Mouse (Mus musculus) 3T3-L1 (cell line): ENCODE measurements around the gene Taf3.

Experiments used
- DNase-seq: peaks from one replicate; pipeline ENCODE4 v3.0.0-alpha.2; 2015; ENCODE audit warnings: low read depth, low spot score

Taf3 gene

DNA sequence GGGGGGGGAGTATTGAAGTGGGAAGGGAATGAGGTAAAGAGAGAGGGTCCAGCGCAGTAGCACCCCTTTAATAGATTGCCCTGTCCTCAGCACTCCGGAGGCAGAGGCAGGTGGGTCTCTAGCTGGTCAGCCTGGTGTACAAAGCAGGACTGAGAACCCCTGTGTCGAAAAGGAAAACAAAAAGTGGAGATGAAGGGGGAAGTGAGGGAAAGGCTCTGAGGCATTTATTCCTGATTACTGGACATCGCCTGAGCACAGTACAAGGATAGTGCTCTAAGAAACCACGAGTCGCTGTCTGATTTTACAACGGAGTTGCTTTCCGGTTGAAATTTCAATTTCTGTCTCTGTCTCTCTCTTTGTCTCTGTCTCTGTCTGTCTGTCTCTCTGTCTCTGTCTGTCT is 158.1 kb downstream of the Taf3 start:
- DNase-seq, result no peak

DNA sequence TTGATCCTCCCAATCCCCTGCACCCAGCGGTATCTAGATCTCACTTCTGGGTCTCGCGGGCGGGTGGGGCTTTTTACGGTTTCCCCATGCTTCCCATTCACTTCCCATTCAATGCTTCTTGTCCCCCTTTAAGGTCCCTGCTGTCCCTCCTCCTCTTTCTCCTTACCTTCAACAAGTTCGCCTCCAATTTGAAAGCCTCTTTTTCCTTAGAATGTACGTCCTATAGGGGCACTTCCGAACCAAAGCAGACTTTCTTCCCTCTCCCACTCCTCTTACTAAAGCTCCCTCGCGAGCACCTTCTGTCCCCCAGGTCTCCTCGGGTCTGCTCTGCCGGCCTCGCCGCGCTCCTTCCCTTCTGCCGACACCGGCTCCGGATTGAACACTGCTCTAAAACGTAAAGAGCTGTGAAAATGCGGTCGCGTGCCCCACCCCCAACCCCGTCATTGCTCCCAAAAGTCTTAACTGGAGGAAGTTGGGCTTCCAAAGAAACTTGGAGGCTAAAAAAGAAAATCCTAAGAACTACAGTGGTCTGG is 158.7 kb downstream of the Taf3 start, which contains the start of gene Gata3:
Gene Gata3, minus strand, starts transcription at position 384 of the 533 bp plus-strand sequence.
- DNase-seq, result no peak

DNA sequence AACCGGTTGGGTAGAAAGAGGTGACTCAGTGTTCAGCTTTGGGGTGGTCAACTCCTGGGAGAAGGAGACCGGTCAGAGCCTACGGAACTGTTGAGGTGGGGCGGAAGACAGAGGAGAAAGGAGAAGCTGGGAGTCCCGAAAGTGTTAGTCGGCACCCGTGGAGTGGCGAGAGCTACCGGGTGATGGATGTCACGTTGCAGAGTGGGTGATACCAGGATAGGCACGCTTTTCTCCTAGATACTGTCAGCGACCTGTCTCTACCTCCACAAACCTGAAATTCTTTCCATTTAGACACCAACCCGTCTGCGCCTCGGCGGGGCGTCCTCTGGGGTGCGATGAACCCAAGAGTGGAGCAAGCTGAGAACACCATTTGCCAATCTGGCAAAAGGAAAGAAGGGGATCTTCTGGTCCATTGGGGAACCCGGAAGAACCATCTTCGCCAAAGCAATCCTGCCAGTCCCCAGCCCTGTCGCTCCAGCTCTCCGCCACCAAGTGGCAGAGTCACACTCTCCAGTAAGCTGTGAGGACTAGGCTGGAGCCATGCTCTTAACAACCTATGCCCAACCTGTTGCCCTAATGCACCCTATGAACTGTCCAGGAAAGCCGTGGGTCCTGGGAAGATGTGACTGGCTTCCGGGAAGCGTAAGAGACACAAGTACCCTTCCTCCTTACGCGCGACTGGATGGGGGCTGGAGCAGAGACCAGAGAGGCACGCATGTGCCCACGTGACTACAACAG is 159.3 kb downstream of the Taf3 start, which contains the start of gene 9230102O04Rik:
Gene 9230102O04Rik, minus strand, starts transcription at position 628 of the 738 bp plus-strand sequence.
- no peak for DNase-seq

DNA sequence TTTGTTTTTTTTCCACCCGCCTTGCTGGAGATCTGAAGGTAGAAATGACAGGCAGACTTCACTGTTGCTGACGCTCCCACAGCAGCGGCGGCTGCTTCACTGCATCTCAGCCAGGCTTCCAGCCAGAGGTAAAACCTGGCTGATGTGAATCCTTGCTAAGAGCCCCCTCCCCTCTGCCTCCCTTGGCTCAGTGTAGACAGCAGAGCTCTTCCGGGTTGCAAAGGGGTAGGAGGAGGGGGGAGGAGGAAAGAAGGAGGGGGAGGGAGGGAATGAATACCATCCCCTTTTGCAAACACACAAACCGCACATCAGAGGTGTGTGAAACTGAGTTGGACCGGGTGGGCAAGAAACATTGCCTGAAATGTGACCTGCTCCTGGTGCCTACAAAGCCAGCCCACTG is 160.8 kb downstream of the Taf3 start:
- no peak for DNase-seq

DNA sequence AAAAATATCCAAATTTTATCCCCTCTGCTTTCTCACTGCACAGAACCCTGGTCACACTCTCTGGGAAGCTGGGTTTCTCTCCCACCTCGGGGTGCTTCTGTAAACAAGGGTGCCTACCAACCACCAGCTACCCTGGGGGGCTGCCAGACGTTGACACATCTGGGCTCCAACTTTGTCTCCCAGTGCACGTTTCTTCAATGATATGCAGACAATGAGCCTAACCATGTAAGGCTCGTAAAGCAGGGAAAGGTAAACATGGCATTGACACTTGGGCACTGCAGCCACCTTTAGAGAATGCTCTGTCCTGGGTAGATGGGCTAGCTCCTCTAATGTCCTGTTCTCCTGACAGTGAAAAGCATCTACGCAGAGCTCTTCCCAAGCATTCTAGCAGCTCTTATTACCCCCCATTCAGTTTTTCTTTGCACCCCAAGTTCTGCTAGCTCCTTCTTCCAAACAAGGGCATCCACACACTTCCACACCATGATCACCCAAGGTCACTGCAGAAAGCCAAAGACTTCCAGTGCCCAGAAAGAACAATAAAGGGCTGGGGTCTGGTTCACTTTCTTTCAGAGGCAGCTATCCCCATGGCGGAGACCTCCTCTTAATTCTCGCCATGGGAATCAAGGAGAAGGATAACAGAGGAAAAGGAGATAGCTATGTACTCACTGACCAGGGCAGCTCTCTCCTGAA is 161.3 kb downstream of the Taf3 start:
- no peak for DNase-seq

DNA sequence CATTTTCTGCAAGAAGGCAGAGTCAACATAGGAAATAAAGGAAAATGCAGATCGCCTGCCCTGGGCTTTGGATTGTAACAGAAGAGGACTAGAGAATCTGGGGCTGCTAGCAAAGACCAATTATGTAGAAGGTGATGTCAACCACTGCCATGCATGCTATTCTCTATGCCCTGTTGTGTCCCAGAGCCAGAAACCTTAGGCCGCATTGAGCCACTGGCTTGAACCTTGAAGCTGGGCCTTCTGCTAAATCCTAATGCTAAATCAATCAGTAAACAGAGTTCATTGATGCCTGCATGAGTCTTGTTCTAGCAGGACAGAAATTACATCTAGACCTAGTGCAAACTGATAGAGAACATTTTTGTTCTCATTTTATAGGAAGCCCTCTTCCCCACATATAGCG is 162.4 kb downstream of the Taf3 start:
- no peak for DNase-seq

DNA sequence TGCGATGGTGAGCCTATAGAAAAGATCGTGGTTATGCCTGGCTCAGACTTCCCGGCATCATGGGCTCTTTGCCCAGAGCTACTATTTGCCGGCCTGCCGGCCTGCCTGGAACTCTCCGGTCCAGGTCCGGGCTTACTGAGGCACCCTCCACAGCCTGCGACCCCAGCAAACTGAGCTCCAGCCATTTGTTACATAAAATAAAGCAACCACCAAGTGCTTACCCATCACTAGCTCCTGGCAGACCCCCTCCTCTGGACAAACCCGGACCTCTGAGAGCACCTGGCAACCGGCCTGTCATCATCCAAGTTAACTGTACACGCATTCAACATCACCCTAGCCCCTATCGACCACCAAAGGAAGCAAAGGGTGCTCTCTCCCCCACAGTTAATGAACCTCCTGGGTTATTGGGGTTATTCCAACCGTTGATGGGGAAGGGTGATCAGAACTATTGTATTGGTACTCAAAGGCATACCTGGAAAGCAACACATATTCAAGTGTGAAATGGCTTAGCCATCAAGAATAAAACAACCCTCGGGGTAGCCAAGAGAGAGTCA is 163.1 kb downstream of the Taf3 start:
- DNase-seq, result no peak

DNA sequence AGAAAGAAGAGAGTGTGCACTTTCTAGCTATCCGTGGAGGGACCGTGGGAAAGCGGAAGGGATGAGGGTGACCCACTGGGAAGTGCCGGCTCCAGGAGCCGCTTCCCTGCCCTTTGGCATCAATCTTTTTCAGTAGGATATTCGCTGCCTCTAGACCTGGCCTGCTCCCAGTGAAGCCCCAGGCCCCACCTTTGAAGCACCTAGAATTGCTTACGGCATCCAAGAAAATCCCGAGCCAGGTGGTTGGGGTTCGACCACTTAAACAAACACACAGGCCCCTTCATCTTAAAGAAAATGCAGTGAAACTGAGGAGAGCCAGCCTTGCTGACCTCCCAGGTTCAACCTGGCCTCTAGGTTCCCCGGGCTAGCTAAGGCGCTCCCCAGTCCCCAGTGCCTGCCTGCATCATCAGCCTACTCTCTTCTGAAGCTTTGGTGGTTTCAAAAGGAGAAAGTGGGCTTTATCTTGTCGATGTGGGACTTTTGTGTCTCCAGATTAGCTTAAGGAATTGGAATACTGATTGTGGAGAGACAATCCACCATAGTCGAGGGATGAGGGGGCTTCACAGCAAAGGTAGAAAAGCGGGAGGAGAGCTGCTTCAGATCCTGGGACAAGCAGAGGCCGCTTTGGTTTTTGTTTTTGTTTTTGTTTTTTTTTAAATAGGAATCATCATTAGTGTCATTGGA is 163.7 kb downstream of the Taf3 start:
- DNase-seq, result no peak

DNA sequence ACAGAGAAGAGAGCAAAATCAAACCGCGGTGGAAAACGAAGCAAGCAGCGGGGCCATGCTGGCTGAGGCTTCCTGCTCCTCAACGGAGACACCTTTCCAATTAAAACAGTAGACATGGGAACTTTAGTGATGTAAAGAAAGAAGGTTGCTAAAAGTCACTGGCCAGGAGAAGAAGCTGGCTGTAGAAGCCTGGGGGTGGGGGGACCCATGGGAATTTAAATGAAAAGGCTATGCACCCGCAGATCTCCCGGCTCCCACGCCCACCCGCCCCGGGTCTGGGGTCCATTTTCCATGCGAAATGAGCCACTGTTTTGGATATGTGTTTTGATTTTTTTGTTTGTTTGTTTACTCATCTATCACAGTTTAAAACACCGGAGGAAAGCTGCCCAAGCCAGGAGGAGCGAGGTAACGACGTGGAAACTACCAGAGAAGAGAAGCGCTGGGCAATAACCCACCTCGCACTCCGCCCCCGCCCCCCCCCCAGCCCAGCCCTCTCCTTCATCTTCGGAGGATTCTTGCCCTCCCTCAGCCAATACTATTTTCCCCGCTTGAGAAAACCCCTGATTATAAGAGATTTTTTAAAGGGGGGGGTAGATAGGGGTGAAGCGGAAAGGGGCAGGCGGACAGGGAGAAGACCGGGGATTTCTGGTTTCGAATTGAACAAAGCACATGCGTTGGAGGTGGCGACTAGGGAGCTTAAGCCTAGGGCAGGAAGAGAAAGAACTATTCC is 164.4 kb downstream of the Taf3 start:
- no peak for DNase-seq

DNA sequence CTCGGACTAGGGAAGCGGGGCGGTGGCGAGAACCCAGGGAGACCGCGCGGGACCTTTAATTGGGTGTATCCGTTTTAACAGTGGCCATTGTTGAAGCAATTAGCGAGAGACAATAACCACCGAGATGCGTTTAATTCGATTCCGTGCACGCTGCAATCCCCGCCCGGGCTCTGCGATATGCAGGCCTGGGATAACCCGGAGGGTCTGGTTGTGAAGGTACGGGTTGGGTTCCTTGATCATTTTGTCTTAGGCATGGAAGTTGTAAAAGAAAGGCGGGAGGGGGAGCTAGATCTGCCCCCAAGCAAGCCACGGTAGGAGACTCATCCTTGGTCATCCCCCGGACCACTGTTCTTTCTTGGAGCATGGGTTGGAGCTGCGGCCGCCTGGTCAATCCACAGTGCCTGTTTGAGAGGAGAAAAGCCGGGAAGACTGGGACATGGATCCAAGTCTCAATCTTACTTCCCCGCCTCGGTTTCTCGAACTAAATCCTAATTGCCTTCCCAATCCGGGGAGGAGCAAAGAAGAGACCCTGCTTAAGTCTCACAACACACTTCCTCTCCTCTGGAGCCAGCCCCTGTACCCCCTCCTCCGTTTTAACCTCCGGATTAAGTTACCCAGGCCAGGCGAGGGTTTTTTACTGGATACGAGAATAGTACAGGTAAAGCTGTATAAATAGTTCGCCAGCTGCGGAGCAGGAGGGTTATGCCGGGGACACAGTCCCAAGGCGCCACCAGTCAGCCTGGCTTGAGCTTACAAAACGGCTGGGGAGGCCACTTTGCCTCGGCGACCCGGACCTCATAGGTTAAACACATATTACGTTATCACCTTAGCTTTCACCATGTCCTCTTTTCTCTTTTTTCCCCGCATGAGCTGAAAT is 165.2 kb downstream of the Taf3 start:
- no peak for DNase-seq

DNA sequence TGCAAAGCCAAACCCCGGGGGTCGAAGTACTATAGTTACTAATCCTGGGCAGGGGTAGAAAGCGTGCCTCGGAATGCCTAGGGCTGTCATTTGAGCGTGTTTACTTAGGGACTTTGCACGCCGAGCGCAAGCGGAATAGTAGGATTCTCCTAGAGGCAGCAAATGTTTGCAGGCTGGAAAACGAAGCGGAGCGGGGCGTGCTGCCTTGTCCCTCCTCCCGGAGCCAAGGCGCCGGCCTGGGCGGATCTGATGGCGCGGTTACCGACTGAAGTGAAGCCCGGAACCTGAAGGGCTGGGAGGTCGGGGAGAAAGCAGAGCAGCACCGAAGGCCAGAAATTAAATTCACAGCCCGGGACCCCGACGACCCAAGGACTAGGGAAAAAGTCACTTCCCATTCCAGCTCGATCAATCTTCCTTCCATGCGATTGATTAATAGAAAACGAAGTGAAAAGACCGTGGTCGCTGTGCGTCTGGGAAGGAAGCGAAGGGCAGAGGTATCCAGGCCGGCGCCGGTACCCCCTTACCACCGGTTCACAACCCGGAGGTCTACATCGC is 165.9 kb downstream of the Taf3 start:
- no peak for DNase-seq

DNA sequence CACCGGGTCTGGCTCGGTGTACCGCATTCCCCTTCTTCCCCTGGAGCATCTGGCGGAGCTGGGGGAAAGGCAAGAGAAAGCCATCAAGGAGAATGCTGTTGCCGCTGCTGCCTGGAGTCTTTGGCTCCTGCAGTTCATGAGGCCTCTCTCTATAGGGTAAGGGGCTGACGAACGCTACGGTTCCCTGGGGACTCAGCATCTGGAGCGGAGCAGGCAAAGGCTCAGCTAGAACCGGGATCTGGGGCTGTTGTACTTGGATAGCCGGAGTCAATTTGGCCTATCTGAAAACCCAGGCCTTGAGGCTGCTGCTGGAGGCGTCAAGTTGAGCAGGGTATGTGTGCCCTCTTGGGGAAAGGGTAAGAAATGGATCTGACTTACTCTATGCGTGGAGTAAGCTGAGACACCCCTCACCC is 166.8 kb downstream of the Taf3 start:
- no peak for DNase-seq

DNA sequence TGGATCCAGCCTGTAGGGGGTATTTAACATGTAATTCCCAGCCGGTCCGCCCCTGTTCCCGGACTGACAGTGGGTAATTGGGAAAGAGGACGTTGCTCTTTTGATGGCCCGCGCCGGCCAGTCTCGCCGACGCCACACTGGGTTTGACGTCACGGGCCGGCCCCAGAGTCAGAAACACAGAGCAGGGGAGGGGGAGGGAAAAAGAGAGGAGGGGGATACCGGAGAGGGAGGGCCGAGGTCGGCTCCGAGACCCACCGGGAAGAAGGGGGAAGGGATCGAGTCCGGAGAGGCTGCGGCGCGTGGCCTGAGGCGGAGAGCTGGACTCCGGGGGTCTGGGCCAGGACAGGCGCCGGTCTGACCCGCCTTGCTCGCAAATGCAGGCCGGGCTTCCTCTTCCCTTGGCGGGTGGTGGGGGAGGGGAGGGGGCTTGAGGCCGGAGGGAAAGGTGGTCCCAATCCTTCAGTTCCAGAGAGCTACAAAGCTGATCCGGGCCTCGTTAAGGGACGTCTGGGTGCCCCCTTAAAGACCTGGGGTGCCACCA is 167.3 kb downstream of the Taf3 start, which contains the start of gene 4930412O13Rik:
Gene 4930412O13Rik, plus strand, starts transcription at position 202 of the 541 bp plus-strand sequence.
- DNase-seq, result no peak

DNA sequence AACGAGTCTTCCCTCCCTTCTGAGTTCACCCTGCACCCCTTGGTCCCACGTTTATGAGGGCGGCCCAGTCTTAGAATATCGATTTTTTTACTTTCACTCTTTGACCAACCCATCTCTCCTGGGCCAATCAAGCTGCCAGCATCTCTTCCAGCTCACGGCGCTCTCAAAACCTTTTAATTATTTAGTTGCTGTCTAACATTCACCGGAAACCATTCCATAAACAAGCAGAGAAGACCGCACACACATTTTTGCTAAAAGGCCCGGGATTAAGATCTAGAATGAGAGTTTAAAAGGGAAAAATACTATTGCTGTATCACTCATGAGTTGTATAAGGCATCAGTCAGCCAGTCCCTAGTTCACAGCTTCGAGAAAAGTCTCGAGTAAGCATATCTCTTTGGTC is 168.1 kb downstream of the Taf3 start:
- DNase-seq, result no peak

DNA sequence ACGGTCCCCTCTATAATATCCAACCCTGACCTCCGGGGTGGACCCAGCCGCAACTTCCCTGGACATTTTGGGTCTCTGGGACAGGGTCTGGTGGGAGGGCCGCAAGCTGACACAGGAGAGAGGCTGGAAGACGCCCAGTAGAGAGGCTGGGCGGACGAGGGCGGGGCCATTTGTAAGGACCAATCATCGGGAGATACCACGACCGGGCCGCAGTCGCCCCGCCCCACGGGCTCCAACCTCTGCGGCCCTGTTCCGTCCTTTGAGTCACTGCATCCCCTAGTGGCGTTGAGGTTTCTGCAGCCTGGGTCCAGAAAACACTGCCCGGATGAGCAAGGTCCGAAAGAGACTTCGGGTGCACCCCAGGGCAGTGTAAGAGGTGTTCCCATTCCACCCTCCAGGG is 168.9 kb downstream of the Taf3 start:
- peak; percentile 97 for DNase-seq

DNA sequence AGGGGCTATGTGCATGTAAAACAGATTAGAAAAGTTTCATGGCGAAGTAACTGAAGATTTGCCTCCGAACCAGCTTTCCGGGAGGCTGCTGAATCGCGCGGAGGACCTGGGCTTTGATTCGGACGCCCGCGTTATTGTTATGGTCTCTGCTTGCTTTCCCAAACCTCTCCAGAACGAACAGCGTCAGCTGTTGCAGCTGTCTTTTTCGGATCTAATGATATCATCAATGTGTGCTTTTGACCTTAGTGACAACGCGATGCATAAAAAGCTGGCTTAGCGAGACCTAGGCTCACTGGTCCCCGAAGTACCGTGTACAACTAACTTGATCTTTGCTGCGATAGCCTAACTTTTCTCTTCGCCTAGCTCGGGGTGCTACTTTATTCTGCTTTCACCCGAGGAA is 169.3 kb downstream of the Taf3 start:
- peak; percentile 71 for DNase-seq

DNA sequence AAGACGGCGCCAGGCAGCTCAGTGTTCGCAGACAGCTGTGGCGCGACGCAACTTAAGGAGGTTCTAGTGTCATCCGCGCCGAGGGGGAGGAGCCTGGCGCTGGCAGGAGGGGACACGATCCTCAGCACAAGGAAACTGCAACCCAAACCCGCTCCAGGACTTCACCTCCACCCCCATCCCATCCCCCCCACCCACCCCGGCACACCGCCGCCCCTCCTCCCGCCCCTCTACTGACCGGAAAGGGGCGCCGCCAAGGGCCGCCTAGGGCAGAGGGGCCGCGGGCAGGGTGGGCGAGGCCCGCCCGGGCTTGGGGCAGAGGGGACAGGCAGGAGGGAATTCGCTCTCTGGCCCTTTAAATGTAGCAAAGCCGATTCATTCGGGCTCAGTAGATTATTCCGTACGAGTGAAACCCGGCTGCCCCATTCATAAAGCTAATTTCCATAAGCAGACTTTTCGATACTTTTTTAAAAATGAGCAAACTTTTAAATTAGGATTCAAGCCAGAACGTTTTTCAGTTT is 169.8 kb downstream of the Taf3 start:
- DNase-seq, result peak; percentile 72

DNA sequence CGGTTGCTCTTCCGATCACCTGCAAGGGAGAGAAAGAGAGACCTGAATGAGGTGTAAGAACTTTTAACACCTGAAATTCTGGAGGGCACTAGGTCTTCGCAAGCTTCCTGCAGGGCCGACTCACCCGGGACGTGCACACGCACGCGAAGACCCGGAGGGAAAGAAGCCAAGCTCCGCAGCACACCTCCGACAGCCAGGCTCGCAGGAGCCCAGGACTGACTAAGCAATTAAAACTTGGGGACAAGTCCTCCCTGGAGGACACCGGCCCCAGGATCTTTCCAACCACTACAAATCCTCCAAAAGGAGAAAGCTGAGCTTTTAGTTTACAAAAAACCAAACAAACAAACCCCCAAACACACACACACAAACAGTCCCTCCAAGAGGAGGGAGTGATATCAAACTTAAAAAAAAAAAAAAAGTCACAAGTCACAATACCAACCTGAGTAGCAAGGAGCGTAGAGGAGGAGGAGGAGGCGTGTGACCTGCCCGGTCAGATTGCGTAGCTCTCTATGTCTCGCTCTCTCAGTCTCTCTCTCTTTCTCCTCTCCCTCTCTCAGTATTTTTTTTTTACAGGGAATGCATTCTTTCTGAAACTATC is 170.3 kb downstream of the Taf3 start:
- no peak for DNase-seq

DNA sequence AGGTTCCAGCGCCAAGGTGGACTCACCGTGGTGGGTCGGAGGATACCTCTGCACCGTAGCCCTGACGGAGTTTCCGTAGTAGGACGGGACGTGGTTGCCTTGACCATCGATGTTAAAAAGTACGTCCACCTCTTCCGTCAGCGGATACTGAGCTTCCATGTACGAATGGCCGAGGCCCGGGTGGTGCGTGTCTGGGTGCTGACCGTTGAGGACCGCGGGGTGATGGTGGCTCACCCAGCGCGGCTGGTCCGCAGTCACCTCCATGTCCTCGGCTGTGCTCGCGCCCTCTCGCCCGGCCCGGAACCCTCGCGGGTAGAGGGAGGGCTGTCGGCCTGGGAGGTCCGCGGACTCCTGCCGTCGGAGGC is 171.1 kb downstream of the Taf3 start:
- no peak for DNase-seq
